Mouse (Mus musculus) B cell, adult 67 days (primary cell): ENCODE data around the gene Pebp1. TPM values are rescaled to one million over a fixed set of nuclear protein-coding genes. Genes with fewer than 3 reads are reported as not detected.

Experiments used
- total RNA-seq, 2 experiments: library from RNA; stranded (reverse); gene quantifications; 4 replicates each; pipeline ENCODE4 v1.2.4; 2023

The Pebp1 gene
- total RNA-seq, result 100 to 1,000 TPM; 108 to 123 TPM

DNA sequence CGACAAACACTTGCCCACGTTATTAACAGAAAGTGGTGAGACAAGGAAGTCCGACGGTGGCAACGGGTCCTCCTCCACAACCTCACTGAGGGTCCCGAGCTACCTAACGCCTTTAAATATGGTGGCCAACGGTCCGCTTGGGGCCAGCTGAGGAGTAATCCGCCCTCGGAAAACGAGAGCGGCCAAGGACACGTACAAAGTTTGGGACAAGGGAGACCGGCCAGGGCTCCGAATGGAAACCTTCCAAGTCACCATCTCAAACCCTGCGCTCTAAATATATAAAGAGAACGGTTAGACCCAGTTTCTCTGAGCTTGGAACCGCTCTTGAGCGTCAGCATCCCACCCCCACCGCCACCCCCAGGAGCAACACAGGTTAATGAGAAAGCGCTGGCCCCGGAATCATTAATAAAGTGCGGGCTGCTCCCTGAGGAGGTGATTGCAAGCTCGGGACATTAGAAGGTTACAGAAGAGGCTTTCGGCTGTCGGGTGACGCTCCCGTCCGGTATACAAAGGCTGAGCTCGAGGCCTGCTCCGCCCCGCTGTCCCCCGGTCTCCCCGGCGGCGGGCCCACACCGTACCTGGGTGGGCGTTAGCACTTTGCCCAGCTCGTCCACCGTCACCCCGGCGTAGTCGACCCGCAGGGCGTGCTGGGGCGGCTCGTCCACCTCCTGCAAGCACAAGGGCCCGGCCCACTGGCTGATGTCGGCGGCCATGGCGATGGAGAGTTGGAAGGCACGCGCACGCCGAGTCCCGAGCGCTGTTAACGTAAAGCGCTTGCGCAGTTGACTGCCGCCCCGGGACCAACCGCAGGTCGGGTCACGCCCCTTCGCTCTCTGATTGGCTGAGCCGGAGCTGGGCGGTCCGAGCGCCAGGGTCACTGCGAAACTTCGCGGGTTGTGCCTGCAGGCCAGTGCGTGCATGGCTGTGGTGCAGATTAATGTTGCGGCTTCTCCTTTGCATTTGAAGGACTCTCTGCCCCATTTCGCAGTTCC lies at the start of gene Pebp1:
TSS of gene Pebp1 (minus strand) at position 795 of the 992 bp plus-strand sequence.

DNA sequence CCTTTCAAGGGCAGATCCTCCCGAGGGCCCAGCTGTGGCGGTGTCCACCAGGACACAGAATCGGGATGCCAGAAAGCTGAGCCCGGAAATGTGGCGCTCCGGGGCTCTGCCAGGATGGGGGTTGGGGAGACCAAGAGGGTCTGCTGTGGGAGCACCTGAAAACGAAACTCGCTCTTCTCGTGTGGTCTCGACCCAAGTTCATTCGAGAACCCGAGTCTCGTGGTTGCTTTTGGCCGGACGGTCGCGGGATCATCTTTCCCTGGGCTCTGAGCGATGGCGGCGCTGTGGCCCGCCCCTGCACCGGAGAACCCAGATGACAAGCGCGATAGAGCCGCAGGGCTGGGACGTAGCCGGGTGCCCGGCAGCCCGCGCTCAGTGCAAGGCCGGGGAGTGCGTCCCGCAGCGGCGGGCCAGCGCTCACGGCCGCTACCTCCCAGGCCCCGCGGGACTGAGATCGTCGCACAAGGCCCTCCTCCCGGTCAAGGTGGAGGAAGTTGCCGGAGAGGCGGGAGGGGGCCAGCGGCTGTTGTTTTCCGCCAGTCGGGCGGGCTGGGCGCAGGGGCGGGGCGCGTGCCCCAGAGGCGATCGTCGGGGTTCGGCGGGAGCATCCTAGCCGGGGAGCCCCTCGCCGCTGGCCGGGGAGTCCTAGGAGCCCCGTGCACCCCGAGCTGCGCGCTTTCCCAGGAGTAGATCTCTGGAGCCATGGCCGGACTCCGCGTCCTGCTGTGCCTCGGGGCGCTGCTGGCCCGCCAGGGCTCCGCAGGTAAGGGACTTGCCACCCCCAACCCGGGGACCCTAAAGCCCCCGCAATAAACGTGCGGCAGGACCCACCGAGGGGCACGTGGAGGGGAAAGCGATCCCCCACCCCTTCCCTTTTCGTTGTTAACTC lies 31.6 kb upstream of the Pebp1 start, which contains the start of gene Vsig10:
TSS of gene Vsig10 (plus strand) at position 343 of the 889 bp plus-strand sequence.

Other genes with a start within 250 kb of the Pebp1 start
- 10 to 100 TPM; 86.6 to 86.7 TPM for gene Suds3, start 171.5 kb downstream of the Pebp1 start, total RNA-seq
- gene Taok3, start 167.5 kb downstream of the Pebp1 start, total RNA-seq, result 100 to 1,000 TPM; 118 to 126 TPM
- gene Vsig10, start 31.5 kb upstream of the Pebp1 start, total RNA-seq, result under 1 TPM; 0.53 to 0.75 TPM
- gene Wsb2, start 69.7 kb upstream of the Pebp1 start, total RNA-seq, result 10 to 100 TPM; 41.4 to 52.9 TPM
- gene Rfc5, start 101.4 kb upstream of the Pebp1 start, total RNA-seq, result 10 to 100 TPM; 23.9 to 28.8 TPM
- gene Ksr2, start 126.4 kb upstream of the Pebp1 start, total RNA-seq, result under 1 TPM in 1 of 2 experiments, not detected in 1; 0.09 TPM